Mouse (Mus musculus) erythroblast, adult 5-6 weeks (primary cell): ENCODE measurements around the gene Adamts17. TPM values are rescaled to one million over a fixed set of nuclear protein-coding genes. Genes with fewer than 3 reads are reported as not detected.

Source experiments
- ATAC-seq: replicated peaks from 2 replicates; pipeline ENCODE4 v1.8.0; 2016; ENCODE audit warnings: moderate number of reproducible peaks, mild to moderate bottlenecking, moderate TSS enrichment, inconsistent platforms; ENCODE audit not compliant: poor library complexity, low FRiP score, severe bottlenecking
- total RNA-seq, 2 experiments: library from RNA; stranded (forward) in 1 of 2; stranded (reverse) in 1 of 2; fragments of 150-400 nt in 1 of 2; fragments of 200-764, 138-1000 nt in 1 of 2; gene quantifications; 2 replicates each; pipeline versions ENCODE4 v1.2.3 to v1.2.4; 2015 to 2017; ENCODE audit warnings: low replicate concordance in 2 of 2

Gene Adamts17
- total RNA-seq, 2 experiments from 2014 or later, result not detected

DNA sequence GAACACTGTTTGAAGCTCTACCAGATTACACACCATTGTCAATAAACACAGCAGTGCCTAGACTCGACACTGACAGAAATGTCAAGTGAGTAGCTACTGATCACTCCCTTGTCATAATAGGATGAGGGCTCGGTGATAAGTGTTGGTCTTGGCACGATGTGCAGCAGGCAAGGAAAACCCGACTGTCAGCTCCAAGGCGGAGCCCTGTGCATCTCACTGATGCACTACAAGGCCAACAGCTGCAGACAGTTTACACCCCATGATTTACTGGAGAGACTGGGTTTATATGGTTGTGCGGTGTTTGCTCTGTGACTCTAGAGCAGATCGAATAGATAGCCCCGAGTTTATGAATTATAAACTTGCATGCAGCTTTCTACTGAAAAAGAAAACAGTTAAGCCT lies 124.0 kb downstream of the Adamts17 start:
- ATAC-seq, result no peak

DNA sequence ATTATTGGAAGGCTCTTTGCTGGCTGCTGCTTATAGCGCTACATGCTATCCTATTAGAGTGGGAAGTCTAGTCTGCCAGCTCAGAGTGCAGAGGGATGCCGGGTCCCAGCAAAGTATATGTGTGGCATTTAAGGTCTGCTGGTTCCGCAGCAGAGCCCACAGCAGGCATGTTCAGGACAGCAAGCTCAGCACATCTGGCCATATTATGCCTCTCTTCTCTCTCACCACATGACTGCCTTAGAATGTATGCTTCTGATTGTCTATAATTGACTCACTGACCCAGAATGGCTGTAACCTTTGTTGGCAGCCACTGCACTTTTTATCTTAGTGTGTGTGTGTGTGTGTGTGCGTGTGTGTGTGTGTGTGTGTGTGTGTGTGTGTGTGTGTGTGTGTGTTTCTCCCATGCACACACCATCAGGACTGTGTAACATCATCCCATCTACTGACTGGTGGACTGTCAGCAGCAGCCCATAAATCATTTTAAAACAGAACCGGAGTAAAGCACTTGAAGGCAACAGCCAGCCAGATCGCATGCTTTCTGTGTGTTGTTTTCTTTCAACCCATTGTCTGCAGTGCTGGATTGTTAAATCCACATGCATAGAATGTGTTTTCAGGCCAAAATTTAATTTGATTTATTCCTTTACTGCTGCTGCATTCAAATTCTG lies 127.1 kb downstream of the Adamts17 start:
- ATAC-seq, result no peak

DNA sequence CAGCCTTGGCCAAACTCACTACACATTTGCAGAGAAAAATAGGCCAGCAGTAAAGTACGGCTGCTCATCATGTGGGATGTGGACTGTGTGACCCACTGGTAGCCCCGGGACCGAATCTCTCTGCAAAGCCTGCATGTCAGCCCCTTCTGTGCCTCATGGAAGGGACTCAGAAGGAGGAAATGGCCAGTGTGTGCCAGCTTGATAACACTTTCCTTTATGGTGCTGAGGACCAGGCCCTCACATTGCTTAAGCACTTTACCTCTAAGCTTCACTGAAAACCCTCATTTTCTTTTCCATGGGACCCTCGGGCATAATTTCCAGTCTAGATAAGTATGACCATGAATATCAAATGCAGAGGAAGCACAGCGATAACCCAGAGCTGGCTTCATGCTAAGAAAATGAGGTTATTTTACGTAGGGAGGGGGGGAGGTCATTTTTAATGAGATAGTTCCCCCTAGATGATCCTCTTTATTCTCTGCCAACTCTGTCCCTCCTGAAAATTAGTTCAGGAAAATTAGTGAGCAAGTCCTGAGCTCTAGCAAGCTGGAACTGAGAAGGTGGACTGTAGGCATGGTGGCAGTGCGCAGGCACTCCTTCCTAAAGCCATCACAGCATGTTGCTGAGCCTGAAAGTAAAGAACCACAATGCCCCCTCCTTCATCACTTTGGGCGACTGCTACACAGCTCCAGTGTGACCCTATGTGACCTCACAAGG lies 127.8 kb downstream of the Adamts17 start:
- no peak for ATAC-seq

DNA sequence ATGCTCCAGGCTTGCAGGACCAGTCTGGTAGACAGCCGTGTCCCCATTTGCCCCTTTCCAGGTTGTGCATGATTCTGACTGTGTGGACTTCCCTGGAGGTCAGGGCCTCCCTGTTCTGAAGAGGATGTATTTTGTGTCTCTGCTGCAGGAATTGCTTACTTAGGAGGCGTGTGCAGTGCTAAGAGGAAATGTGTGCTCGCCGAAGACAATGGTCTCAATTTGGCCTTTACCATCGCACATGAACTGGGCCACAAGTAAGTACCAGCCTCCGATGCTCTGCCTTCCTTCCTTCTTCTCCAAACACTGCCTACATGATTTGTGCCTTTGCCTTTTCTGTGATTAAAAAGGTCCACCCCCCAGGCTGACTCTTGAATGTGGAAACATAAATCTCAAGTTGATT lies 129.1 kb downstream of the Adamts17 start:
- no peak for ATAC-seq

DNA sequence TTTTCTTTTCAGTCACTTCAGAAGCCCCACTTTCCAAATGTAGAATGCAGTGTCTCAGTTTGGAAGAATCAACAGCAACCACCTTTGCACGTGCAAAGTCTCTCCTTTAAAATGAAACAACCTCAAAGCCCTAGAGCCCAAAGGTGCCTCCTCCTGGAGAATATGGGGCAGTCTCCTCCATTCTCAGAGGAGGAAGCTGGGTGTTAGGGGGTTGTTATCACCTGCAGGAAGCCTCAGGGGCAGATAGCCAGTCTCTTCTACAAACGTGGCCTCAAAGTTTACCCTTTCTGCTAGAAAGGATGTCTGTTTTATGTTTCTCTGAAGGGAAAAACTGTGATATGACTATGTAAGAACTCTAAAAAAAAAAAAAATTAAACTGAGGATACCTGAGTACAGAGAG lies 129.7 kb downstream of the Adamts17 start:
- ATAC-seq, result no peak

DNA sequence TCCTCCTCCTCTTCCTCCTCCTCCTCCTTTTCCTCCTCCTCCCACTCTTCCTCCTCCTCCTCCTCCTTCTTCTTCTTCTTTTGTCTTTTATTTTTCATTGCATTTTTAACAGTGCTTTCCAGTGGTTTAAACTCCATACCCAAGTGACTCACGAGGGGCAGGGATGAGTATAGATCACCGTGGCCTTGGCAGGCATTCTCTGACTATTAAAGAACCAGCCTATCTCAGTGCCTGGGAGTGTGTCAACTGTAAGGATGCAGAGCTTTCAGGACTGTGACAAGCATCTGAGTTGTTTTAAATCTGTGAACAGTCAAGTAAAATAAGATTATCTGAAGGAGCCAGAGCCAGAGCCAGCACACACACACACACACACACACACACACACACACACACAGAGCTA lies 130.7 kb downstream of the Adamts17 start:
- ATAC-seq, result no peak

DNA sequence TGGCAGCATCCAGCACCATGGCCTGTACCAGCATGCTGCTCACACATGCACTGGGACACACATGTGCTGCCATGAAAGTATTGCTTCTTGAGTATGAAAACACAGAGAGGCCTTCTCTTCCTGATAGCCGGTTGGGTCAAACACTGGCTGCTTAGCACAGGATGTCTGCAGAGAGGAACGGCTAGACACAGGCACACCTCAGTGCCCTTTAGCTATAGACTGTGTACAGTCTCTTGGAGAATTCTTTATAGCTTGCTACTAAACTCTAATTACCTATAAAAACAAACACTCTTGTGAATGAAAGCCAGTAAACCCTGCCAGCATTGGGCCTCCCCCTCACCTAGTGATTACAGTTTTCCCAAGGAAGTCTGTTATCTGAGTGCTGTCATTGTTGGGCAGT lies 131.4 kb downstream of the Adamts17 start:
- ATAC-seq, result no peak

DNA sequence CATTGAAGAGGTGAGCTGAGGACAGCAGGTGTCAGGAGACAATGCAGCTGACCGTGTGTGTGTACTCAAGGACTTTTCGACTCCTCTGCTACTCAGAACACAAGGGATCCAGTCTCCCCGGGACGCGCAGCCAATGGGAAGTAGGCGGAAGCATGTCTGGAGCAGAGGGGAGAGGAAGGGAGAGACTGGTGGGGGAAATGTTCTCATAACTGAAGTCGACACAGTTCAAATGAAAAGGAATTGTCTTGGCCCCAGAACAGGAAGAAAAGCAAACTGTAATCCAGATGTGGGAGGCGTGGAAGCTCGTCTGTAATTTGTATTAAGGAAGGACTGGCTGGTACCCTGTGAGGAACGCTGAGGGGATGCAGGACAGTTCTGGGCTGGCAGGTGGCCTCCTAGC lies 135.3 kb downstream of the Adamts17 start:
- ATAC-seq, result no peak

DNA sequence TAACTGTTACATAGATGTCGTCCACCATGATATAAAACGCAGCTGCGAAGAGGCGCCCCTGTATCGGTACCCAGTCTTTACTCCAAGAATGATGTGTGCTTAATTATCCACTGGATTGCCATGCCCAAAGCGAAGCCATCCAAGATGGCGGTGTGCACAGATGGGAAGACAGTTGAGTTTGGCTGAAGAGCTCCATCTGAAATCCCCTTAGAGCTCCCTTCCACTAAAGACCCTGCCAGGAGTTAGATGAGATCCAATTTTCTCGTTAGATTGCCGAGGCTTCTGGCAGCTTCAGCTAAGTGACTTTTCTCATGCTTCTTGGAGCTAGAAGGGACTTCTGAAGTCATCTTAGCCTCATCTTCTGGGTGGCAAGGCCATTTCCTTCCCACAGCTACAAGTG lies 136.8 kb downstream of the Adamts17 start:
- ATAC-seq, result no peak

DNA sequence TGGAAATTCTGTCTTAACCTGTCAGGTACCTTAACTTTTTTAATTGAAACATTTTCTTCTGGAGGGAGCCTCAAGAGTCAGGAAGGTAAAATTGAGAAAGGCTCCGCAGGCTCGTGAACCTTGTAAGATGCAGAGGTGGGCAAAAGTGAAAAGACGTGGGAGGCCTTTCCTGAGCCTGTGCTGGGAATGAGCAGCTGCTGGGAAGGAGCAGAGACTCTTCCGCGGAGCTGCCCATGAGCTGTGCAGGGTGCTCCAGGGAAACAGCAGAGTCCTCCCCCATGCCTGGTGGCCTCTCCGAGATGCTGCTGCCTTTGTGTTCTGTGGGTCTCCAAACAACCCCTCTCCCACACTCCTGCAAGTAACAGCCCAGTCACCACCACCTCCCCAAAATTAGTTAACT lies 142.1 kb downstream of the Adamts17 start:
- no peak for ATAC-seq

DNA sequence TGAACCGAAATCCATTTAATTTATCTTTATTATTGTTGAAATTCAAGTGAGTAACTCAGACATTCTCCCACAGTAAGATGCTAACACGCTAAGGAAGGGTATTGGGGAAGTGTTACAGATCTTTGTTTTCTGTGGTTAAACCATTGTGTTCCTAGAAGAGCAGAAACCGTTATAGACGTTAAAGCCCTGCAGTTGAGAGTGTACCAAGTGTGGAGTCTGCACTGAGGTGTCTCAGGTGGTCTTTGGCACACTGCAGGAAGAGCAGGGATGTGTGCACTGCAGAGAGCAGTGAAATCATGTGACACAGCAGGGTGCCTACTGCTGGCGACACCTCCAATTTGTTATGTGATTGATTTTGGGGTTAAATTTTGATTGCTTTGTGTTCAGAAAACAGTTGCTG lies 142.5 kb downstream of the Adamts17 start:
- ATAC-seq, result no peak

DNA sequence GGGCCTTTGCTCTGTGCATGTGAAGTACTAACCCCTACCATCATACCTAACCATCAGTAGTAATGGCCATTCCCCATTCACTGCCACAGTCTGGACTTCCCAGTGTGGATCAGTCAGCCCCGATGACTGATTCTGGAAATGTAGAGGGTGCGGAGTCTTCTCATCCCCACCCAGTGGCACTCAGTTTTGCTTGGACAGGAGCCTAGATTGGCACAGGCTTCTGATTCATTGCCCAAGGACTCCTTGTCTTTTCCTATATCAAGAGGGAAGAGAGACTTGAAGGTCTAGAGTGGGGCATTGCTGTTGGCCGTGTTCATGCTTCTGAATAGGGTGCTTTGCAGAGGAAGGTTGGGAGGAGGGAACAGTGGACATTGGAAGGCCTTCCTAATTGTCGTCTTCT lies 148.1 kb downstream of the Adamts17 start:
- no peak for ATAC-seq

DNA sequence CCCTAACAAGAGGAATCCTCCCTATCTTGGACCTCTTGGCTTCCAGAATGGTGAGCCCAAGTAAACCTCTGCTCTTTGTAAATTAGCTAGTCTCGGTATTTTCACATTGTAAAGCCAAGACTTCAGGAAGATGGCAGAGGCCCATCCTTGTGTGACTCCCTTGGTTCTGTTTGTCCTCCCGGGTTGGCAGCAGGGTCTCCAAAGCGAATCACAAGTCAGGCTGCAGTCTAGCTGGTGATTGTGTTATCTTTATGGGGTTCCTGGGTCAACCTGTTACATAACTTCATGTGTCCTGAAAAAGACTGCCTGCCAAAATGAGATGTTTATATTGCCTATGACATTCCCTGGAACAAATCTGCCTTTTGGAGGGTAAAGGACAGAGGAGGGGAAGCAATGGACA lies 148.9 kb downstream of the Adamts17 start:
- no peak for ATAC-seq

DNA sequence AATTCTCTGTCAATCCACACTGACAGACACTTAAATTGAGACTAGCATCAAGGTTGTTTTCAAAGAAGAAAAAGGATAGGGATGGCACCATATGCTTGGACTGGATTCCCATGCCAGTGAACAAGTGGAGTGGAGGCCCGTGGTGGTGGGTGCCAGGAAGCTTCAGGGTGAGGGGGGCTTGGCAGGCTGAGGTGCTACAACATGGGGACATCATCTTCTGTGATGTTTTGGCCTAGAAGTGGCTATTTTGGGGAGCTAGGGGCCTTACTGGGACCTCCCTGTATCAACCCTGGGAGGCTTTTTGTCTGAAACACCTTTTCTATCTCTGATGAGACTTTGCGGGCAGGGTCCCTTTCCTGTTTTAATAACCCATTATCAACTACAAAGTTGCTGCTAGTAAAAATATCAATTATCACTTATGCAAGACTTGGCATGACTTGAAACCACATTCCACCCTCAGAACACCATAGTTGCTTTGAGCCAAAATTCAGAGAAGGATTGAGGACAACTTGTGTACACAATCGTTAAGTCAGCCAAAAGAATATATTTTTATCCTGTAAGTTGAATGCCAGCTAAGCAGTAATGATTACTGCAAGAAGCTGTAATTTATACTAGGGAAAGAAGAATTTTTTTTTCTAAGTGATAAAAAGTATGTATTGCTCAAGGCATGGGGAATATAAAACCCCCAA lies 150.0 kb downstream of the Adamts17 start:
- ATAC-seq, result no peak

DNA sequence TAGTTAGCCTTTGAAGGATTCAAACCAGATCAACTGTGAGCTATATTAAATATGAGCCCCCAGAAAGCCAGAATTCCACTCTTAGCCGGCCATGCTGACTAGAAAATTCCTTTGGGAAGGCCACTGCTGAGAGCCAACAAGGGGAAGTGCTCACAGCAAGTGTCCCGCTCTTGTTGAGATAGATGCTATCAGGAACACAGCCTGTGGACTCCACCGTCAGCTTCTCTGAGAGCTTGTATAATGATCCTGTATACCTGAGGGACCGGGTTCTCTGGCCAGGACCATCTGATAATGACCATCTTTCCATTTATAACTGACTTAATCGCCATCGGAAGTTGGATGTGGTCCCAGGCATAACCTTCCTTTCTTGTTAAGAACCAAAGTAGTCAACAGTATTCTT lies 159.3 kb downstream of the Adamts17 start:
- no peak for ATAC-seq

DNA sequence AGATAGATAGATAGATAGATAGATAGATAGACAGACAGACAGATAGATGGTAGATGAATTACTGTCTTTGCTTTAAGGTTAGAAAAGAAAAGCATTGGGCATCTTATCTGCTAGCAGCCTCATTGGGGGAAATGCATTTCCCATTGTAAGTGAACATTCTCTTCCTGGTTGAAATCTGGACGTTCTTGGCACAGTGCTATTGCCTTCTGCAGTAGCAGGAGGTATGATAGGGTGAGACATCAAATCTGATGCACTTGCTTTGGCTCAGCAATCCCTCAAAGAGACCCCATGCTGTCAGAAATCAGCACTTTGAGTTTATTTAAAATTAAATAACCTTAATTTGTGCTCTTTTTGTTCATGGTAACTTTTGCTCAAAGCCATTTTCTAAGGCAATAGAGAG lies 164.1 kb downstream of the Adamts17 start:
- no peak for ATAC-seq

DNA sequence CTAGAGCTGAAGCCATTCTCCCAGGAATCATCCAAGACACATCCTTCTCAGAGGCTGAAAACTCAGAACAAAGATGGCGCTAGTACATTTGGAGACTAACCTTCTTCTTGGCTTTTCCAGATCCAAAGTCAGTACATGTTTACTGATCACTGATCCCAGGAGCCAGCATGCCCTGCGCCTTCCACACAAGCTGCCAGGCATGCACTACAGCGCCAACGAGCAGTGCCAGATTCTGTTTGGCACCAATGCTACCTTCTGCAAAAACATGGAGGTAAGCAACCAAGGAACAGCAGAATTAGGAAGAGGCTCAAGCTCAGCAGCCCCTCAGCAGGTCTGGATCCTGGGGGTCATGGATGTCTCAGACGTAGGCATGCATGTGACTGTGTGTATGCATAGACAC lies 164.7 kb downstream of the Adamts17 start:
- ATAC-seq, result no peak

DNA sequence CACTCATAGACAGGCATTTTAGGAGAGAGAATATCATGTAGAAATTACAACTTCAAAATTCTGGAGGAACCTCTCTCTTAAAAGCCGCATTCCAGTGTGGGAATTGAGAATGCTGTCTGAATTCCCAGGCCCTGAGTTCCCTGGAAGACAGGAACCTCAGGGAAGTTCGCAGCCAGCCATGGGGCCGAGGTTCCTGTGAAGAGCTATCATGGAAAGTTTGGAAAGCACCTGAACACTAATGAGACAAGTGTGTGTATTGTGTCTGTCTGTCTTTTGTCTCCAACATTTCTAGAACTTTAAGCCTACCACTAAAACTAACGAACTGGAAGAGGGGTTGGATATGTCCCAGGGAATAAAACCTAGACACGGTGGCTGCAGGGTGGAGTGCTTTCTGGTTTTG lies 170.3 kb downstream of the Adamts17 start:
- ATAC-seq, result no peak

DNA sequence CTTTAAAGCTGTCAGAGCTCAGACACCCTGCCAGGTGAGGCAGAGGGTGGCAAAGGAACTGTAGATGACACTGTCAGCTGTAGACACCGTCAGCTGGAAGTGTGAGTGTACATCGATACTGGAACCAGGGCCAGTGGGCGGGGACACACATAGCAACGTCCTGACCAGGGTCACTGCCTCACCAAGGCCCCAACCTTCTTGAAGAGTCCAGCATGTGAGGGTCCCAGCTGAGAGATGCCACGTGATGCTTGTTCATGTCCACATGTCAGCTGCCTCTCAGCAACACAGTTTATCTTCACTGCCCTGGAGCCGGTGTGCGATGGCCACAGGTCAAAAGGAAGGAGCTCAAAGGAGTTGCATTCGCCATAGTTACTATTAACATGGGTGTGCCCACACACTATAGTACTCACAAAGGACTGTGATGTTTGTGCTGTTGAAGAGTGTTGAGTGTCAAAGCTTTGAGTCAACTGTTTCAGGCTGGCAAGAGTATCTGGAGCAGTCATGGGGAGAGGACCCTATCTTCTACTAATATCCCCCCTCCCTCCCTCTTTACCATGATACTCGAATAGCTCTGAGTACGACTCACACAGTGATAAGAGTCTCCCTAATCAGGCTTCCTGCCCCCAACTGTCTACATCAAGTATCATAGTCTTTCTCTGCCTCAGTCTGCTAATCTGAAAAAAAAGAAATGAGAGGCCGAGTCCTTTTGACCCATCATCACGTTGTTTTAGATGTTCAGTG lies 172.6 kb downstream of the Adamts17 start:
- no peak for ATAC-seq

DNA sequence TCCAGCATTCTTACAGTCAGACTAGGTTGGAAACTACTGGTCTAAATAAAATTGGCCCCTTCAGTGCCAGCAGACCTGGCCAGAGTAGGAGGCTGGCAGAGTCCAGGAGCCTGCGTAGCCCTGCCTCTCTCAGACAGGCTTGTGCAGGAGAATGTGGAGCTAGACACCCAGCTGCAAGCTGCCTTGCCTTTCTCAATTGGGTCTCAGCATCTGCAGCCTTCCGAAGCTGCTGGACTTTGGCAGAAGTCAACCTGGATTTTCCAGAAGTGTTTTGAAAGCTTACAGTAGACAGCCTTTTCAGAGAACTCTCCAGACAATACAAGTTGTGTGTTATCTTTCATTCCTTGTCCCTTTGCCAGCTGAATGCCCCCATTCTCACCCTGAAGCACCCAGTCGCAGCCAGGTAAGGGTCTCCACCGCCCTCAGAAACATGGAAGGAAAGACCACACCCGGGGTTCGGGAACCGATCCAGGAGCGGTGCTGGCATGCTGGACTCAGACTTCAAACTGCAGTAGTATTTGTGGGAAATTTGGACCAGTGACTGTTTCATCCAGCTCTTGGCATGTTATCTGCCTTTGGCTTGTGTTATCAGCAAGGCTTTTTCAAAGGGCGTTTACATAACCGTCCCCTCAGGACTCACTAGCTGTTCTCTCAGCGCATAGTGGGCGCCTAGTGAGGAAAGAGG lies 173.8 kb downstream of the Adamts17 start:
- no peak for ATAC-seq
